Mouse (Mus musculus): ENCODE data around the gene Htra1. TPM values are rescaled to one million over a fixed set of nuclear protein-coding genes. Genes with fewer than 3 reads are reported as not detected.
A peak's percentile ranks its signal among the peaks of the same experiment; 100 is the strongest.

Gene Htra1
- polyA plus RNA-seq, 1 experiment from 2014 or later: 20.4 TPM

DNA sequence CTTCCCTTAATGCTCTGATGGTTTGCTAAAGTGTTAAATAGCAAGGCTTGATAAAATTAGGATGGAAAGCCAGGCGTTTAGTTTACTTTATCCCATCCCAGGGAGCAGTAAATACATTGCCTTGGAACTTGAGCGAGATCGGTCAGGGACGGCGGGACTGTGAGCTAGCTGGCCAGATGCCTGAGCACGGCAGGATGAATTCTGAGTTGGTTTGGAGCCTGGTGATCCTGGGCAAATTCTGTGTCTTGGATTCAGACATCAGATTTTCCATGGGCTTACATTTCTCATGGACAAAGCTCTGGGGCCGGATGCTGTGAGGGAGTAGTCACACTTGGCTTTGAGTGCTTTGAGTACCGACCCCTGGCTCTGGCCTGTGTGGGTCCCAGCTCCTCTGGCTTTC lies 4.8 kb downstream of the Htra1 start:
- Histone ChIP-seq H3K36me3 (ENCODE audit: control insufficient read depth, insufficient read depth) (no peaks in the 10 kb centered on the region), H3K4me2 (ENCODE audit: low read length) (no peak overlapping the region), H3K9ac (replicated peaks; ENCODE audit: low read depth, low read length) (no peak overlapping the region), H3K4me1 (replicated peaks; ENCODE audit: control insufficient read depth, insufficient read depth, low read length) (peaks cover 12% of the 10 kb centered on the region), H3K4me3 (replicated peaks; ENCODE audit: low read length) (no peak overlapping the region), H3K27ac (ENCODE audit: low read length) (no peak overlapping the region), H3K9me3 (ENCODE audit: control insufficient read depth, low read length) (no peaks in the 10 kb centered on the region), H3K27me3 (replicated peaks; ENCODE audit: control insufficient read depth, insufficient read depth, low read length) (peaks cover 26% of the 10 kb centered on the region)
- WGBS: 74% methylated on average over 8 of the region's 8 CpGs
- ATAC-seq: no peak

GRCm38 (mm10) chr7:130943280-130943895 lies 7.5 kb downstream of the Htra1 start:
- ATAC-seq: no peak
- Histone ChIP-seq H3K27me3 (replicated peaks; ENCODE audit: control insufficient read depth, insufficient read depth, low read length) (no peaks in the 10 kb centered on the region), H3K9me3 (ENCODE audit: control insufficient read depth, low read length) (no peaks in the 10 kb centered on the region), H3K27ac (ENCODE audit: low read length) (no peak overlapping the region), H3K4me3 (replicated peaks; ENCODE audit: low read length) (no peak overlapping the region), H3K4me1 (replicated peaks; ENCODE audit: control insufficient read depth, insufficient read depth, low read length) (no peaks in the 10 kb centered on the region), H3K9ac (replicated peaks; ENCODE audit: low read depth, low read length) (no peak overlapping the region), H3K4me2 (ENCODE audit: low read length) (no peak overlapping the region), H3K36me3 (ENCODE audit: control insufficient read depth, insufficient read depth) (no peaks in the 10 kb centered on the region)
- WGBS: 93% methylated on average over 9 of the region's 9 CpGs

DNA sequence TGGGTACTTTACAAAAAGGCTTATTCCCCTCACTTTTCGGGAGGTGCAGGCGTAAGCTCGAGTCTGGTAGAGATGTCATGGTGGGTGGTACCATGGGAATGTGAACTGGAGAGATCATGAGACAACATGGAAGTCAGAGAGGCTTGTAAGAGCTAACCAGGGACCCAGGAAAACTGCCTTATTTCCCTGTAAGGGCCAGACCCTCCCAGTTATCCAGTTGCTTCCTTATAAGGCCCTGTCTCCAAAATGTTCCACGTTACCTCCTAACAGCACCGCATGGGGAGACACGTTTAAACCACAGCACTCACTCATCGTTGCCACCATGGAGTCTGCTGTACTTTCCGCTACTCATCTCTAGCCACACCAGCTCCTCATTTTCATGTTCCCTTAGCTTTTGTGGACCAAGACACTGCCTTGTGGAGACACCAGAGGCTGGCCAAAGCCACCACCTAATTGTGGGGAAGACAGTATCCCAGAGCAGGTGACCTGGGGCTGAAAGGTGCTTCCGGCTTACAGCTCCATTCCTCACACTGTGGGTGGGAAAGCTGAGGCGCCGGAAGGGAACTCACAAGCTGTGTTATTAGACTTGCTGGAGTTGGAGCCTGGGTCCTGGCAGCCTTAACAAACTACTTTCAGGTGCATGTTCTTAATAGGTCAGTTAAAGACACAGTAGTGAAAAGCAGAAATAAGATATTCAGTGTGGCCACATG lies 9.0 kb downstream of the Htra1 start:
- H3K4me1 ChIP-seq (replicated peaks; ENCODE audit: control insufficient read depth, insufficient read depth, low read length): peaks cover 8% of the 10 kb centered on the region
- WGBS: 89% methylated on average over 11 of the region's 11 CpGs
- no peak overlapping the region for H3K27ac ChIP-seq (ENCODE audit: low read length)
- H3K27me3 ChIP-seq (replicated peaks; ENCODE audit: control insufficient read depth, insufficient read depth, low read length): no peaks in the 10 kb centered on the region
- no peak overlapping the region for H3K9ac ChIP-seq (replicated peaks; ENCODE audit: low read depth, low read length)
- H3K4me3 ChIP-seq (replicated peaks; ENCODE audit: low read length): no peak overlapping the region
- no peak overlapping the region for H3K4me2 ChIP-seq (ENCODE audit: low read length)
- no peaks in the 10 kb centered on the region for H3K9me3 ChIP-seq (ENCODE audit: control insufficient read depth, low read length)
- ATAC-seq: no peak
- no peaks in the 10 kb centered on the region for H3K36me3 ChIP-seq (ENCODE audit: control insufficient read depth, insufficient read depth)

DNA sequence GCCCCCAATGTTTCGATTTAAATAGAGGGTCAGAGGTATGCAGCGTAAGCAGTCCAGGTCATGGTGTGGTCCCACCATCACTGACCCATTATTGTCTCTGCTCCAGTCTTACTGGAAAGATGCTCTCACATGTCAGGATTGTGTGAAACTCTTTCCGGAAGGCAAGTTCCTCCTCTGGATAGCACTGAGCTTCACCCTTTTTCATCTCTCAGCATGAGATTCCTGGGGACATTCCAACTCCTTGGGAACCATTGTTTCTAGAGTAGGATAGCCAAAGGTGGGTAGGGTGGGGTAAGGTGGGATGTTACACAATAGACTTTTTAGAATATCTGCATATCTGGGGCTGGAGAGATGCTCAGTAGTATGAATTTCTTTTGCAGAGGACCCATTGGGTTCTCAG lies 9.8 kb downstream of the Htra1 start:
- no peak for ATAC-seq
- no peak overlapping the region for H3K27ac ChIP-seq (ENCODE audit: low read length)
- H3K4me1 ChIP-seq (replicated peaks; ENCODE audit: control insufficient read depth, insufficient read depth, low read length): peaks cover 8% of the 10 kb centered on the region
- H3K4me2 ChIP-seq (ENCODE audit: low read length): no peak overlapping the region
- H3K4me3 ChIP-seq (replicated peaks; ENCODE audit: low read length): no peak overlapping the region
- 94% methylated on average over 3 of the region's 3 CpGs for WGBS
- no peak overlapping the region for H3K9ac ChIP-seq (replicated peaks; ENCODE audit: low read depth, low read length)
- H3K27me3 ChIP-seq (replicated peaks; ENCODE audit: control insufficient read depth, insufficient read depth, low read length): no peaks in the 10 kb centered on the region
- H3K9me3 ChIP-seq (ENCODE audit: control insufficient read depth, low read length): no peaks in the 10 kb centered on the region
- no peaks in the 10 kb centered on the region for H3K36me3 ChIP-seq (ENCODE audit: control insufficient read depth, insufficient read depth)

DNA sequence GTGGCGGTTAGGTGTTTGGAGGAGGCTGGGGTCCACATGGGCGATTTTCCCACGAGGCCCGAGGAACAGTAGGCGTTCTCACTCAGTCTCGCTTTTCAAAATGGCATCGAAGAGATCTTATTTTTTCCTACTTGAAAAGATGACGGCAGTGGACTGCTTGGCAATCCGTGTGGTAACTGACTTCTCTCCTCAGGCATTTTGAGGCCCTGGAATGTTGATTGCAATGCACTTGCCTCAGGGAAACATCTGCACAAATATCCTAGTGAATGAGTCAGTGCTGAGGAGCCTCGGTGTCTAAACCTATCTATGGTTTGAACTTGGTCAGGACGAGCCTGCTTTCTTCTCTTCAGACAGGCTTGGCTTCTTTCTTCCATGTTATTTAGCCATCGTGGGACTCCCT lies 10.4 kb downstream of the Htra1 start:
- Histone ChIP-seq H3K4me2 (ENCODE audit: low read length) (no peak overlapping the region), H3K27ac (ENCODE audit: low read length) (no peak overlapping the region), H3K9ac (replicated peaks; ENCODE audit: low read depth, low read length) (no peak overlapping the region), H3K4me3 (replicated peaks; ENCODE audit: low read length) (no peak overlapping the region), H3K27me3 (replicated peaks; ENCODE audit: control insufficient read depth, insufficient read depth, low read length) (no peaks in the 10 kb centered on the region), H3K9me3 (ENCODE audit: control insufficient read depth, low read length) (no peaks in the 10 kb centered on the region), H3K36me3 (ENCODE audit: control insufficient read depth, insufficient read depth) (no peaks in the 10 kb centered on the region), H3K4me1 (replicated peaks; ENCODE audit: control insufficient read depth, insufficient read depth, low read length) (peaks cover 8% of the 10 kb centered on the region)
- 93% methylated on average over 12 of the region's 12 CpGs for WGBS
- ATAC-seq: no peak

GRCm38 (mm10) chr7:130948563-130949208 lies 12.8 kb downstream of the Htra1 start:
- Histone ChIP-seq H3K9me3 (ENCODE audit: control insufficient read depth, low read length) (no peaks in the 10 kb centered on the region), H3K4me3 (replicated peaks; ENCODE audit: low read length) (no peak overlapping the region), H3K27me3 (replicated peaks; ENCODE audit: control insufficient read depth, insufficient read depth, low read length) (no peaks in the 10 kb centered on the region), H3K9ac (replicated peaks; ENCODE audit: low read depth, low read length) (no peak overlapping the region), H3K36me3 (ENCODE audit: control insufficient read depth, insufficient read depth) (no peaks in the 10 kb centered on the region), H3K4me1 (replicated peaks; ENCODE audit: control insufficient read depth, insufficient read depth, low read length) (peaks cover 8% of the 10 kb centered on the region), H3K4me2 (ENCODE audit: low read length) (no peak overlapping the region), H3K27ac (ENCODE audit: low read length) (peak overlapping the region; percentile 17; the same call in 1 of the 2 replicates)
- 60% methylated on average over 5 of the region's 5 CpGs for WGBS
- no peak for ATAC-seq

DNA sequence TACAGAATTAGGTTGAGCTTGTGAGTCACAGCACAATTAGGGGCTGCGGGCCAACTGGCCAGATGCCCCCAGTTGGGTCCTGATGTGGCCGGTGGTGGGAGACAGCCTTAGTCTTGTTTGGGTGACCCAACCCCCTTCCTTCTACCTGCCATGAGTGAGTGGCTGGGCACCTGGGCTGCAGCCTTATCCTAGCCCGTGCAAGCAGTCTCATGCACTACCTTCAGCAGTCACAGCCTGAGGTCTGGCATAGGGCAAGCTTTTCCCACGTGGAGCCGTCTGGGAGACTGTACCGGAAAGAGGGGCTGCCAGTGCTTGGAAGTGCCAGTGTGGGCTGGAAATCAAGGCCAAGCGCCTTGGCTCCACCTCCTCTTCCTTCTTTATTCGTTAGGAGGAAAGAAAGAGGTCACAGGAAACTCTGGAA lies 13.4 kb downstream of the Htra1 start:
- Histone ChIP-seq H3K9ac (replicated peaks; ENCODE audit: low read depth, low read length) (no peak overlapping the region), H3K27me3 (replicated peaks; ENCODE audit: control insufficient read depth, insufficient read depth, low read length) (no peaks in the 10 kb centered on the region)
- ATAC-seq: peak; percentile 74; the same call in 1 of the 2 replicates

DNA sequence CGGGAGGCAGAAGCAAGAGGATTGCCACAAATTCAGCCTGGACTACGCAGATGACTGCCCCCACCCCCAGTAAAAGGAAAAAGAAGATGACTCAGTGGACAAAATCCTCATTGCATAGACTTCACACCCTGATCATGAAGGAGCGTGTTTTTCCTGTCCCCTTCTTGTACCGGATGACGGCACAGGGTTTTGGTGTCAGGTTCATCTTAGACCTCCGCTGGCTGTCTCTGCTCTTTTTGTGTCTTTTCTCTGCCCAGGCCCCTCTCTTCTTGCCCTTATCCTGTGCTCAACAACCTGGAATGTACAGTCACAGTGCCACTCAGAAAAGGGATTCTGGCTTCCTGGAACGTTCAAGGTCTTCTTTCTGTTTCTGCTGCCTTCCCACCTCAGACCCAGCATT lies 14.6 kb downstream of the Htra1 start:
- WGBS: 96% methylated on average over 7 of the region's 7 CpGs
- Histone ChIP-seq H3K9ac (replicated peaks; ENCODE audit: low read depth, low read length) (no peak overlapping the region), H3K27ac (ENCODE audit: low read length) (no peak overlapping the region), H3K4me3 (replicated peaks; ENCODE audit: low read length) (no peak overlapping the region), H3K9me3 (ENCODE audit: control insufficient read depth, low read length) (no peaks in the 10 kb centered on the region), H3K36me3 (ENCODE audit: control insufficient read depth, insufficient read depth) (no peaks in the 10 kb centered on the region), H3K4me2 (ENCODE audit: low read length) (no peak overlapping the region), H3K4me1 (replicated peaks; ENCODE audit: control insufficient read depth, insufficient read depth, low read length) (peaks cover 8% of the 10 kb centered on the region), H3K27me3 (replicated peaks; ENCODE audit: control insufficient read depth, insufficient read depth, low read length) (no peaks in the 10 kb centered on the region)
- ATAC-seq: no peak

More for the DNA sequence above, 13.4 kb downstream of the Htra1 start:
- Histone ChIP-seq H3K4me3 (replicated peaks; ENCODE audit: low read length) (no peak overlapping the region), H3K36me3 (ENCODE audit: control insufficient read depth, insufficient read depth) (no peaks in the 10 kb centered on the region), H3K4me2 (ENCODE audit: low read length) (no peak overlapping the region), H3K4me1 (replicated peaks; ENCODE audit: control insufficient read depth, insufficient read depth, low read length) (peaks cover 8% of the 10 kb centered on the region), H3K9me3 (ENCODE audit: control insufficient read depth, low read length) (no peaks in the 10 kb centered on the region), H3K27ac (ENCODE audit: low read length) (no peak overlapping the region)
- WGBS: 37% methylated on average over 8 of the region's 8 CpGs

DNA sequence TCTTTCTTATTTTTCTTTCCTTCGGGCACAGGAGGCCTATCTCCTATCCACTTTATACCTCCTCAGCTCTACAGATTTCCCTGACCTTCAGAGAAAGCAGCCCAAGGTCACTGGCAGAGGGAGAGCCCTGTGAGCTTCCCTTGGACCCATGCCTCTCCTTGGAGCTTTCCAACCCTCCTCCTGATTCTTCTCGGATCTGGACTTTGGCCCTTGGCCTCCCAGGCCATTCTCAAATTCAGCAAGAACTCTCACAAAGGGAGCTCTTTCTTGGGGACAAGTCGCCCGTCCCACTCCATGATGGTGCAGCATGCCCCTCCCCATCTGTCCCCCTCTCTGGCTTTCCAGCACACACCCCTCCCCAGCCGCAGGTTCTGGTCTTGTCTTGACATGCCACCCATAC lies 15.1 kb downstream of the Htra1 start:
- no peaks in the 10 kb centered on the region for H3K36me3 ChIP-seq (ENCODE audit: control insufficient read depth, insufficient read depth)
- H3K4me1 ChIP-seq (replicated peaks; ENCODE audit: control insufficient read depth, insufficient read depth, low read length): peaks cover 8% of the 10 kb centered on the region
- H3K27ac ChIP-seq (ENCODE audit: low read length): no peak overlapping the region
- H3K9ac ChIP-seq (replicated peaks; ENCODE audit: low read depth, low read length): no peak overlapping the region
- no peak for ATAC-seq
- no peaks in the 10 kb centered on the region for H3K9me3 ChIP-seq (ENCODE audit: control insufficient read depth, low read length)
- H3K27me3 ChIP-seq (replicated peaks; ENCODE audit: control insufficient read depth, insufficient read depth, low read length): no peaks in the 10 kb centered on the region
- 80% methylated on average over 5 of the region's 5 CpGs for WGBS
- no peak overlapping the region for H3K4me2 ChIP-seq (ENCODE audit: low read length)
- H3K4me3 ChIP-seq (replicated peaks; ENCODE audit: low read length): no peak overlapping the region

Data from forebrain, embryonic 16.5 days (tissue).